Mouse (Mus musculus): ENCODE measurements around the gene Lpcat3. TPM values are rescaled to one million over a fixed set of nuclear protein-coding genes. Genes with fewer than 3 reads are reported as not detected.

The Lpcat3 gene
- polyA plus RNA-seq, 1 experiment from 2014 or later, result 68.4 TPM

GRCm38 (mm10) chr6:124708289-124708889, 45.6 kb downstream of the Lpcat3 start:
- Histone ChIP-seq H3K9me3 (replicated peaks) (no peaks in the 10 kb centered on the region), H3K4me3 (replicated peaks) (no peak overlapping the region), H3K4me2 (no peak overlapping the region), H3K9ac (0 out of 2 replicates have a peak overlapping the region, but pooled peaks have one; percentile 11), H3K36me3 (peaks cover 69% of the 10 kb centered on the region), H3K27ac (no peak overlapping the region), H3K27me3 (no peaks in the 10 kb centered on the region), H3K4me1 (replicated peaks) (peaks cover 42% of the 10 kb centered on the region)
- 84% methylated on average over 10 of the region's 10 CpGs for WGBS (ENCODE audit: insufficient replicate concordance)
- DNase-seq, result no peak
- no peak for ATAC-seq (ENCODE audit: low read depth)

GRCm38 (mm10) chr6:124711824-124712782, 49.3 kb downstream of the Lpcat3 start, which contains the start of the genes Emg1 and Phb2:
Gene Emg1 (minus strand): TSS chr6:124712178.
Gene Phb2 (plus strand): TSS chr6:124712336.
- peak; percentile 96 for DNase-seq
- H3K9ac ChIP-seq, result peak within 1 kb of the TSS; percentile 91
- peak within 1 kb of the TSS; percentile 88 for H3K27ac ChIP-seq
- ATAC-seq (ENCODE audit: low read depth), result peak; percentile 97
- H3K4me2 ChIP-seq, result peak within 1 kb of the TSS; percentile 95
- H3K4me1 ChIP-seq (replicated peaks), result peaks cover 58% of the 10 kb centered on the region
- peaks cover 69% of the 10 kb centered on the region for H3K36me3 ChIP-seq
- WGBS (ENCODE audit: insufficient replicate concordance), result under 1% methylated on average over 76 of the region's 76 CpGs
- no peaks in the 10 kb centered on the region for H3K27me3 ChIP-seq
- H3K4me3 ChIP-seq (replicated peaks), result peak within 1 kb of the TSS; percentile 88
- no peaks in the 10 kb centered on the region for H3K9me3 ChIP-seq (replicated peaks)

GRCm38 (mm10) chr6:124712918-124713317, 50.1 kb downstream of the Lpcat3 start:
- ATAC-seq (ENCODE audit: low read depth) (no peak), DNase-seq (no peak)
- peak overlapping the region; percentile 85 for H3K9ac ChIP-seq
- peak overlapping the region; percentile 95 for H3K4me2 ChIP-seq
- H3K36me3 ChIP-seq, result peaks cover 69% of the 10 kb centered on the region
- no peaks in the 10 kb centered on the region for H3K27me3 ChIP-seq
- H3K27ac ChIP-seq, result peak overlapping the region; percentile 88
- peaks cover 61% of the 10 kb centered on the region for H3K4me1 ChIP-seq (replicated peaks)
- 5% methylated on average over 11 of the region's 11 CpGs for whole genome bisulfite sequencing (ENCODE audit: insufficient replicate concordance)
- no peaks in the 10 kb centered on the region for H3K9me3 ChIP-seq (replicated peaks)
- peak overlapping the region; percentile 88 for H3K4me3 ChIP-seq (replicated peaks)

- Histone ChIP-seq H3K4me1 (replicated peaks) (peaks cover 70% of the 10 kb centered on the region), H3K4me2 (no peak overlapping the region), H3K4me3 (replicated peaks) (no peak overlapping the region)
Measured at GRCm38 (mm10) chr6:124716864-124717490, 54.1 kb downstream of the Lpcat3 start.

GRCm38 (mm10) chr6:124717968-124718367, 55.1 kb downstream of the Lpcat3 start:
- H3K9ac ChIP-seq, result no peak overlapping the region
- DNase-seq (no peak), ATAC-seq (ENCODE audit: low read depth) (no peak)
- H3K27ac ChIP-seq, result peak overlapping the region; percentile 87
- no peaks in the 10 kb centered on the region for H3K27me3 ChIP-seq
- H3K4me2 ChIP-seq, result no peak overlapping the region
- no peaks in the 10 kb centered on the region for H3K9me3 ChIP-seq (replicated peaks)
- WGBS (ENCODE audit: insufficient replicate concordance), result 84% methylated on average over 13 of the region's 13 CpGs
- peaks cover 49% of the 10 kb centered on the region for H3K36me3 ChIP-seq
- H3K4me3 ChIP-seq (replicated peaks), result no peak overlapping the region
- peaks cover 67% of the 10 kb centered on the region for H3K4me1 ChIP-seq (replicated peaks)

More at GRCm38 (mm10) chr6:124716864-124717490, 54.1 kb downstream of the Lpcat3 start:
- Histone ChIP-seq H3K27ac (no peak overlapping the region), H3K9ac (no peak overlapping the region), H3K9me3 (replicated peaks) (no peaks in the 10 kb centered on the region), H3K36me3 (peaks cover 49% of the 10 kb centered on the region), H3K27me3 (no peaks in the 10 kb centered on the region)
- DNase-seq (peak; percentile 44), ATAC-seq (ENCODE audit: low read depth) (no peak)
- 67% methylated on average over 20 of the region's 20 CpGs for WGBS (ENCODE audit: insufficient replicate concordance)

- DNase-seq (no peak), ATAC-seq (ENCODE audit: low read depth) (no peak)
- Histone ChIP-seq H3K36me3 (peaks cover 43% of the 10 kb centered on the region), H3K4me2 (peak overlapping the region; percentile 54), H3K27ac (peak overlapping the region; percentile 87), H3K4me3 (replicated peaks) (0 out of 2 replicates have a peak overlapping the region, but pooled peaks have one; percentile 16), H3K9ac (peak overlapping the region; percentile 63), H3K27me3 (no peaks in the 10 kb centered on the region), H3K9me3 (replicated peaks) (no peaks in the 10 kb centered on the region), H3K4me1 (replicated peaks) (peaks cover 65% of the 10 kb centered on the region)
- 77% methylated on average over 16 of the region's 16 CpGs for WGBS (ENCODE audit: insufficient replicate concordance)
Measured at GRCm38 (mm10) chr6:124718703-124719102, 55.9 kb downstream of the Lpcat3 start.

- Histone ChIP-seq H3K4me2 (peak overlapping the region; percentile 54), H3K4me1 (replicated peaks) (peaks cover 63% of the 10 kb centered on the region), H3K9ac (peak overlapping the region; percentile 63), H3K27me3 (no peaks in the 10 kb centered on the region), H3K27ac (peak overlapping the region; percentile 87), H3K36me3 (peaks cover 35% of the 10 kb centered on the region), H3K4me3 (replicated peaks) (0 out of 2 replicates have a peak overlapping the region, but pooled peaks have one; percentile 16), H3K9me3 (replicated peaks) (no peaks in the 10 kb centered on the region)
- DNase-seq (peak; percentile 57), ATAC-seq (ENCODE audit: low read depth) (peak; percentile 93)
- WGBS (ENCODE audit: insufficient replicate concordance), result 28% methylated on average over 7 of the region's 7 CpGs
Measured at GRCm38 (mm10) chr6:124719354-124719978, 56.6 kb downstream of the Lpcat3 start.

- Histone ChIP-seq H3K4me1 (replicated peaks) (peaks cover 68% of the 10 kb centered on the region), H3K36me3 (peaks cover 26% of the 10 kb centered on the region), H3K4me3 (replicated peaks) (no peak overlapping the region), H3K27me3 (no peaks in the 10 kb centered on the region), H3K27ac (peak overlapping the region; percentile 50; the same call in 1 of the 2 replicates), H3K4me2 (no peak overlapping the region), H3K9me3 (replicated peaks) (no peaks in the 10 kb centered on the region), H3K9ac (no peak overlapping the region)
- 73% methylated on average over 11 of the region's 11 CpGs for WGBS (ENCODE audit: insufficient replicate concordance)
- no peak for DNase-seq
- no peak for ATAC-seq (ENCODE audit: low read depth)
Measured at GRCm38 (mm10) chr6:124720904-124721303, 58.1 kb downstream of the Lpcat3 start.

GRCm38 (mm10) chr6:124722876-124723473, 60.1 kb downstream of the Lpcat3 start:
- H3K9ac ChIP-seq, result no peak overlapping the region
- peaks cover 64% of the 10 kb centered on the region for H3K4me1 ChIP-seq (replicated peaks)
- 67% methylated on average over 6 of the region's 6 CpGs for WGBS (ENCODE audit: insufficient replicate concordance)
- no peak overlapping the region for H3K4me2 ChIP-seq
- no peak overlapping the region for H3K27ac ChIP-seq
- no peak for DNase-seq
- no peak for ATAC-seq (ENCODE audit: low read depth)
- no peak overlapping the region for H3K4me3 ChIP-seq (replicated peaks)
- H3K27me3 ChIP-seq, result no peaks in the 10 kb centered on the region
- H3K9me3 ChIP-seq (replicated peaks), result no peaks in the 10 kb centered on the region
- peaks cover 16% of the 10 kb centered on the region for H3K36me3 ChIP-seq

- DNase-seq (no peak), ATAC-seq (ENCODE audit: low read depth) (no peak)
- Histone ChIP-seq H3K9me3 (replicated peaks) (no peaks in the 10 kb centered on the region), H3K9ac (no peak overlapping the region), H3K4me1 (replicated peaks) (peaks cover 59% of the 10 kb centered on the region), H3K27me3 (no peaks in the 10 kb centered on the region), H3K4me3 (replicated peaks) (no peak overlapping the region), H3K36me3 (peaks cover 21% of the 10 kb centered on the region; the same call in 1 of the 2 replicates), H3K4me2 (no peak overlapping the region), H3K27ac (peak overlapping the region; percentile 29)
- 52% methylated on average over 8 of the region's 8 CpGs for WGBS (ENCODE audit: insufficient replicate concordance)
Measured at GRCm38 (mm10) chr6:124723541-124723940, 60.7 kb downstream of the Lpcat3 start.
